Mouse (Mus musculus) spleen, adult 18-20 months (tissue): ENCODE results near the gene Zfp36l1.
A peak's percentile ranks its signal among the peaks of the same experiment; 100 is the strongest.

Source experiments
- DNase-seq, 2 experiments: peaks; one replicate each; pipeline ENCODE4 v3.0.0; 2022; ENCODE audit warnings: mixed read lengths in 2 of 2

The Zfp36l1 gene

DNA sequence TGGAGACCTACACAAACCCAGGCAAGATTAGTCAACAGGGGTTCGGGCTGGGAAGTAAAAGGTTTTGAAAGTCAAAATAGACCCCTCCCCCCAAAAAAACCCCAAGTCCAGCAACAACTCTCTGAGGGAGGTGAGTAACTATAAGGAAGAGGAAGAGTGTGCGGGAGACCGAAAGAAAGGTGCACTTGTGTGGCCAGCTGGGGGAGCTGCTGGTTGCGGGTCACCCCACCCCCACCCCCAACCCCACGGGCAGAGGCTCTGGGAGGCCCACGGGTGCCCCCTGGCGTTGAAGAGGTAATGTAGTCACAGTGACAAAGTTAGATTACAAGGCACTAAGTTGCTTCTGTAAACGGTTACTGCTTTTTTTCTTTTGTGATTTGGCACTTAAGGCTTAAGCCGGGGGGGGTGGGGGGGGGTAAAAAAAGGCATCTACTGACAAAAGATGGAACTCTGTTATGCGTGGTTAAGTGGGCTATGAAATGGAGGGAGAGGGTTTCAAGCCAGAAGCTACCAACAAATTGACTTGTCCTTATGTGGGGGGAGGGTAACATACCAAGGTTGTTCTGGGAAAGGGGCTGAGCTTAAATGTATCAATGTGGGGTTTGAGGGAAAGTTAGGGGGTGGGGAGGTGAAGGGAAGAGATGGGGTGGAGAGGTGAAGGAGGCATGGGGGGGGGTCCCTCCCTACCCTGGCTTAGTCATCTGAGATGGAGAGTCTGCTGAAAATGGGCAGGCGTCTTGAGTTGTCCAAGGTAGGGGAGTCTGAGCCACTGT lies 3.7 kb downstream of the Zfp36l1 start:
- DNase-seq = peak; percentile 66 to 85

DNA sequence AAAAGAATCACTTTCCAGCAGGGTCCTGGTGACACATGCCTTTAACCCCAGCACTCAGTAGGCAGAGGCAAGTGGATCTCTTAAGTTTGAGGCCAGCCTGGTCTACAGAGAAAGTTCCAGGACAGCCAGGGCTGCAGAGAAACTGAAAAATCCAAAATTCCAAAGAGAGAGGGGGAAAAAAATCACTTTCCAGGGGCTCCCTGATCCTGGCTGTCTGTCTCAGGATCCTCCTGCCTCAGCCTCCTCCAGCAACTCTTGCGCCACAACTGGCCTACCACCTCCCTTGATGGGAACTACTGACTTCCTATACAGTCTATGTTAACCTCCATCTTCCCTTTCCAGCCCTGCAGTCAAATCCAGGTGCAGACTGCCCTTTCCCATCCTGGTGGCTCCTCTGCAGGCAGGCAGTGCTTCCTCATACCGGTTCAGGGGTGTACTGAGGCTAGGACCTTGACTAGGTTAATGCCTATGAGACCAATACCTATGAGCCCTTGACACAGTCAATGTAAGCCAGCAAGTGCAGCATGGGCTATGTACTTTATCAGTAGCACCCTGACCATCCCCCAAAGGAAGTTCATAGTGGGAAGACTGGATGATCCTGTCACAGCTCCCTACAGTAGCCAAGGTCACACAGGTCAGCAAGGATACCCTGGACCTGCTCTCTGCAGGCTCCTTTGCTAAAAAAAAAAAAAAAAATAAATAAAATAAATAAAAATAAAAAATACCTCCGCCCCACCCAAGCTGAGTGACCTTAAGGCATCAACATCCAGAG lies 5.7 kb downstream of the Zfp36l1 start:
- DNase-seq = no peak

DNA sequence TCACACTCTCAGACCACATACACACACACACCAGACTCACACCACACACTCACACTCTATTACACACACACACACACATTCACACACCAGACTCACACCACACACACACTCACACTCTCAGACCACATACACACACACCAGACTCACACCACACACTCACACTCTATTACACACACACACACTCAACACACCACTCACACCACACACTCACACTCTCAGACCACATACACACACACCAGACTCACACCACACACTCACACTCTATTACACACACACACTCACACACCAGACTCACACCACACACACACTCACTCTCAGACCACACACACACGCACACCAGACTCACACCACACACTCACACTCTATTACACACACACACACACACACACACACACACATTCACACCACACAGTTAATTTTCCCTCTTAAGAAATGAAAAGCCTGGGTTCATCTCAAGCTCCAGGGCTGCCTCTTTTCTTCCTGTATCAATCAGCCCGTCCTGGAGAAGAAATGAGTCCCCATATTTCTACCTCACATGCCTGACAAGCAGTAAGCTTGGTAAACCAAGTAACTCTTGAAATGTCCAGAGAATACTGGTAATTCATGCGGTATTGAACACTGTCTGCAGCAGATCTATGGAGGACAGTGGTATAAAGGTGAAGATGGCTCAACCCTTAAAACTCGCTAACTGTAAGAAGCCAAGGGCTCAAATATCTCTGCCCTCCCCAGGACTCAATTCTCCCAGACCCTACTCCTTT lies 6.5 kb downstream of the Zfp36l1 start:
- no peak for DNase-seq

DNA sequence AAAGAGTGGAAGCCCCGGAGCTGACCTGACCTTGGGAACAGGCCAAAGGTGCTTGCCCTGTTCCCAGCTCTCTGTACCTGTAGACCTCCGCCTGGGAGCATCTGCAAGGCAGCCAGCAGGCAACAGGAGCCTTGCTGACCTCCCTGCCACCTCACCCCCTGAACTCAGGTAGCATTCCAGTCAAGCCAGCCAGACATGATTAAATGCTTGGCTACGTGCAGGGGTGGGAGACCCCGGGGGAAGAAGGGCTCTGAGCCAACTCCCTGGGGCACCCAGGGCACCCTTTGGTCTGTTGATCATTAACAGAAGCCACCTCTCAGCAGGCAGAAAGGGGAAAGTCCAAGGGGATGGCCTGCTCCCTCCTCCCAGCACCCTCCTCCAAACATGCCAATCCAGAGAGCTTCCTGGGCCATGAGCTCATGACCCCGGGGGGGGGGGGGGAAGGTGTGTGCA lies 9.3 kb downstream of the Zfp36l1 start:
- no peak for DNase-seq

DNA sequence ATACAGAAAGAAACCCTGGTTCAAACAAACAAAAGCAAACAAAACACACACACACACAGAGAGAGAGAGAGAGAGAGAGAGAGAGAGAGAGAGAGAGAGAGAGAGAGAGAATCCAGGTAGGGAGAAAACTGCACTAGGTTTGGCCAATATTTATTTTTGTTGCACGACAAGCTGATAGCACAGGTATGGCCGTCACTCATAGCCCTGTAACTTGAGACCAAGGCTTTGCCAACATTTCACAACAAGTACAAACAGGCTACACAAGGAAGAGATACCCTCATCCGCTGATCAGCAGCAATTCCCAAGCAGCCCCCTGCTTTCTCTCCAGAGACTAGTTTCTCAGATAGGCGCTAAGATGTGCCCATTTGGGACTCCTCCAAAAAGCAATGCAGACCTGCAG lies 9.7 kb downstream of the Zfp36l1 start:
- no peak for DNase-seq

DNA sequence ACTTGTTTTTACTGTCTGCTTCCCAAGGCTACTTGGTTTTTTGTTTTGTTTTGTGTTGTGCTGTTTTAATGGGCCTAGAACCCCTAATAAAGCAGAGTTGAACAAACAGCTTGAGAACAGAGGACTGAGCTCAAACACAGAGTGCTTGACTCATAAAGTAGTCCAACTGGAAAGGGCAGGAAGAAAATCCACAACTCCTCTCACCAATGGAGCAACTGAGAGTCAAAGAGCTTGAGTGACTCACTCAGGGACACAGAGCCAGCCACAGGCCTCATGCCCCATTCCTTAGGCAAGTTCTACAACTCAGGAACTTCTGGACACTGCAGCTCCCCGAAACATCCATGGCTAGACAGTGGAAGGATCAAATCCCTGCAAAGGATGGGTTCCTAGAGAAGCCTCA lies 14.0 kb downstream of the Zfp36l1 start:
- no peak for DNase-seq

DNA sequence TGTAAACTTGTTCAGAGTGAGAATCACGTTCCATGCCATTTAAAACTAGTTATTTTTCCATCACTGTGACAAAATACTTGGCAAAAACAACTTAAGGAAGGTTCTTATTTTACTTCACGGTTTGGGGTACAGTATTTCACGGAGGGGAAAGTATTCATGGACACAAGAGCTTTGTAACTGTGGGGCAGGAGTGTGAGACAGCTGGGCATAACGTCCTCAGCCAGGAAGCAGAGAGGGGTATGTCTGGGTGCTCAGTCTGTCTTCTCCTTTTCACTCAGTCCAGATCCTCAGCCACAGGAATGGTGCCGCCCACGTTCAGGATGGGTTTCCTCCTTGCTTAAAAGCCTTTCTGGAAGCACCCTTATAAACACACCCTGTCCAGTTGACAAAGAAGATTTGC lies 16.1 kb downstream of the Zfp36l1 start:
- DNase-seq = no peak

DNA sequence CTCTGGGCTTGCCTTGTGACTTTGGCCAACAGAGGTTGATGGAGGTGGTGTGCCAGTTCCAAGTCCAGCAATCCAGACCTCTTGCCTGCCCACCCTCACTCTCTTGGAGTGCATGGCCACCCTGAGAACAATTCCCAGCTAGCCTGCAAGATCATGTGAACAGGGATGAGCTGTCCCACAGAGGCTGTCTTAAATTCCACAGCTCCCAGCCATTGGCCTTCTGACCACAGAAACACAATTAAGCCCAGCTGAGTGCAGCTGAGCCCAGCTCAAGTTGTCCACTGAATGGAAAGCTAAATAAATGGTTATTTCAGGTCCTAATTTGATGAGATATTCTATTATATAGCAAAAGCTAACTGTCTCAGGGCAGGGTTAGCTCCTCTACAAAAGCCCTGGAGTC lies 20.0 kb downstream of the Zfp36l1 start:
- no peak for DNase-seq

DNA sequence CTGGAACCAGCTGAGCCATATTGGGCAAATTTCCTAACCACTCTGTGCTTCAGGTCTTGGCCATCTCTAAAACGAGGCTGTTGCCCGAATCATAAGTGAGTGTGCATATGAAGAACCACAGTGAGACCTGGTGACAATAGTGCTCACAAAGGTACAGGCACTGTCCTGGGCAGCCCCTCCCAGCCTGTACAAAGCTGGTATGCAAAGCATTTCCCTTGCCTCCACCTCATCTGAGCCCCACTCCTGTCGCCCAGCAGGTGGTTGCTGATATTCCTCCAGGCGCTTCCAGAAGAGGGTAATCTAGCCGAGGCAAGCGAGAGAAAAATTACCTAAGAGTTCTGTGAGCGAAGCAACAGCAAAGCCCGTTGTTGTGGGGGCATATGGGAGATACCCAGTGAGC lies 21.7 kb downstream of the Zfp36l1 start:
- no peak for DNase-seq

DNA sequence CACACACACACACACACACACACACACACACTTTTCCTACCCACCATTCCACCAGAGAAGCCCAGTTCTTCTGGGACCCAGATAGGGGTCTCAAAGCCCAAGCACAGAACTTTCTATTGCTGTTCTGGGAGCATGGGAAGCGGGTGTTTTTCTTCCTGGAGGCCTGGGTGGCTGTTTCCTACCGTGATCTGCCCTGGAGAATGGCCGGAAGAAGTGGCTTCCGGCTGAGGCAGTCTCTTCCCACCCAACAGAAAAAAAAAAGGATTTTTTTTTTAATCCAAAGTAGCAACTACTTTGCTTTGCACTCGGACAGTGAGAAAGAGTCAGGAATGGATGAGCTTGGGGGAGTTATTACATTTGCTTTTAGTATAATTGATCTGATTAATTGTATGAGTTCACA lies 22.3 kb downstream of the Zfp36l1 start:
- DNase-seq = no peak

DNA sequence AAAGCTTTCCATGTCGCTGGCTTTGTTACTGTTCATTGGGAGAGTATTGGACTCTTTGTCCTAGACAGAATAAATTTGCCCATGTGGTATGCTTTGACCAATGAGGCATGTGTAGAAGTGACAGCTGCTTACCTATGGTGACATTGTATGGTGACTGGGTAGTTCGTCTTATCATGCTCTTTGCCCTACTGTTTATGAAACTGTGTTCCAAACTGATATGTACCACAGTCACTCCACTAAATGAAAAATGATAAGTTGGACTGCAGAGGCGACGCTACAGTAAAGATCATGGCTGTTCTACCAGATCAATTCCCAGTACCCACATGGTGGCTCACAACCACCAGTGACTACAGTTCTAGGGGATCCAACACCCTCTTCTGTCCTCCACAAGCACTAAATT lies 24.7 kb downstream of the Zfp36l1 start:
- no peak for DNase-seq

DNA sequence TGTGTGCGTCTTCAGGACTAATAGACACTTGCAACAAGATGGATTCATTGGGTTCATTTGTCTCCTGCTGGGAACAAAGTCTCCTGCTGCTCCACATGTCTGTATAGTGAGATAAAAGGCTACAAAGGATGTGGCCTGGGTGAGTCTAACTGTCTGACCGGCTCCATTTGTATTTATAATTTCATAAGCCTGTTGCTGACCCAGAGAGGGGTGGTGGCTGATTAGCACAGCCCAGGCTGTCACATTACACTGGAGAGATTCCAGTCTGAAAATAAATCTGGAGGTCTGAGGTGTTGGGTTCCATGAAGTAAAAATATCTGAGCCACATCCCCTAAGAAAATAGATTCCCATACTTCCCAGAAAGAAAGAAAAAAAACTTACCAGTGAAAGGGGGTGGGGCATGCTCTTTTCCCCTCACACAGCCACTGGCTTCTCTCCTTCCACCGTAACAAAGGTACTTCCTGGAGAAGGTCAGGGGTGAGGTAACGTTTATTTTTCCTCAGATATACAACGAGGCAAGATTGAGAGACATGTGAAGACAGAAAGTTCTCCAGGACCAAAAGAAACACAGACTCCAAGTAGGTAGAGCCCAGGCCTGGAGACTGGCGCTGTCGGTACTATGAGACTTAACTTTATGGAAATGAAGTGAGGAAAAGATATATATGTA lies 28.2 kb downstream of the Zfp36l1 start:
- no peak for DNase-seq

DNA sequence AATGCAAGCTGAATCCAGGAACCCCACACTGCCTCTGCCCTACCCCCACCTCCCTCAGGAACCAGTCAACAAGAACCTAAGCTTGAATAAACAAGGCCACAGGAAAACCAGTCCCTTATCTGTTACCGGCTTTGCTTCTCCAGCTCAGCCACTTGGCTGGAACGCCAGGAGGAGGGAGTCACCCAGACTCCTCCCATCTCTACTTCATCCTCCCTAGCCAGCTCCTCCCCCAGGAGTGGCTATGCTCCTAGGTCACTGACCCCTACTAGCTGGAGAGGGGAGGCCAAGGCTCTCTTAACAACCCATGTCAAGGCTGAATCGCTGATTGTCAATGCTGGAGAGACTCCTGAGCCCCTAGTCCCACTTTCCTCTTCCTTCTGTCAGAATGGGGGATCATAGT lies 28.9 kb downstream of the Zfp36l1 start:
- no peak for DNase-seq

DNA sequence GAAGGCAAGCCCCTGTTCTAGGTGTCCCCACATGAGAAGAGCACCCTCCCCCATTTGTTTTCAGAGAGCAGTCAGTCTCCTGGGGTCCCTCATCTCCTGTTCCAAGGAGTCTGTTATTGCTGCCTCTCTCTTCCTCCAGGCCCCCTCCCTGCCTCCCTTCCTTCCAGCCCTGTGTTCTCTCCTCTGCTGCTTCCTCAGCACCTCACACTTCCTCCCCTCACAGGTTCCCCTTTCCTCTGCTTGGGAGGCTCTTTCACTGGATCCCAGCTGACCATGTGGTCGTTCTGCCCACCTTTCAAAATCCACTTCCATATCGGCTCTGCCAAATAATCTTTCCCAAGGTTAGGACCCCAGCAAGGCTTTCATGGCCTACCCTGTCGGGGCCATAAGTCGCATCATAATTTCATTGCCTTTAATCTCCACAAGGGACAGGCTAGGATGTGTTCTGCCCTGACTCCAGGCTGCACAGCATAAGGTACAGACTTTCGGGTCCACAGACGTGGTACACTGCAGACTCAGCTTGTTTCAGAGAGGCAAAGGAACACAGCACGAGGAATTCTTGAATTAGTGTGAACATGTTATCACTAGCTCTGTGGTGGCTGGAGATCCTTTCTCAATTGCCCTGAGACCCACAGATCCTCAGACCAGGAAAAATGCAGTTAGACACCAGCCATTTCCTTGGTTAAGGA lies 29.5 kb downstream of the Zfp36l1 start:
- no peak for DNase-seq

DNA sequence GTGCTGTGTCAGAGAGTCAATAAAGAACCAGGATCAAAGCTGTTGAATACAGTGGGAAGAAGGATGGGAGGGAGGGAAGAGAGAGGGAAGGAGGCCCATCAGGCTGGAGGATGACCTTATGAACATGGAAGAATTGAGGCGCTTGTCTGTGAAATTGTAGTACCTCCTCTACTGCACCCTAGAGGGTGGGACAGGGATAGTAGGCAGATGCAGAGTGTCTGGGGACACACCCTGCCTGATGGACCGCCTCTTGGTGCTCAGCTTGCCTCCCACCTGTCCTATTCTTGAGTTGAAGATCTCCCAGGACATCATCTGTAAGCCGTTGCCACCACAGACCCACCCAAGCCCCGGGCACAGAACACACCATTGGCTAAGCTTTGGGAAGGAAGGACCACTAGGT lies 30.1 kb downstream of the Zfp36l1 start:
- no peak for DNase-seq

DNA sequence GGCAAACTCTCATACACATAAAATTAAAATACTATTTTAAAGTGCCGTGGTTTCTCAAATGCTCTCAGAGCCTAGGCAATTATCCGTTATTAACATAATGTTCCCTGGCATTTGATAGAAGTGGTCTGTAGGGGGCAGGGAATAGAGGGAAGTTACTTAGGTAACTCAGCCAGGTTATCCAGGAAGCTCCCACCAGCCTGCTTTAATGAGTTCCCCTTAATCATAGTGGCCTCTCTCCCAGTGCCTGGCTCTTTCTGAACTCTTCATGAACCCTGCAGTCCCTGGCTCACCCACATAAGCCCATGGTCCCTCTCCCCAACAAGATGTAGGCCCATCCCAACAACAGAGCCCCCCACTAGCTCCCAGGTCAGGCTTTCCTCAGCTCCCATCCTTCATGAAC lies 31.4 kb downstream of the Zfp36l1 start:
- no peak for DNase-seq

DNA sequence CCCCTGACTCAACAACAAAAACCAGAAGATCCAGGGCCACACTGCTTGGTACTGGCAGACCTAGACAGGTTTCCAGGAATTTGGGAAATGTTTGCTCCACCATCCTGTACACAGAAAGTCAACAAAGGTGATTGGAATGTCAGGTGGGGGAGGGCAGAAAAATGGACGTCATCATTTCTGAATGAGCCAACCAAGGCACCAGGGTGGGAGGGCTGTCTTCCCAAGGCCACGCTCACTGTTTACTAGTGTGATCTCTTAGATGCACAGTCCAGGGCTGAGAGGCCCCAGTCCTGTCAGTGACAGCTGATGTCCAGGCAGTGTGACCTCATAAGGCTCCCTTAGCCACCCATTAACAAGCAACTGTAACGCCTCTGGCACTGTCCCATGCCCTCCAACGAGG lies 32.9 kb downstream of the Zfp36l1 start:
- no peak for DNase-seq

DNA sequence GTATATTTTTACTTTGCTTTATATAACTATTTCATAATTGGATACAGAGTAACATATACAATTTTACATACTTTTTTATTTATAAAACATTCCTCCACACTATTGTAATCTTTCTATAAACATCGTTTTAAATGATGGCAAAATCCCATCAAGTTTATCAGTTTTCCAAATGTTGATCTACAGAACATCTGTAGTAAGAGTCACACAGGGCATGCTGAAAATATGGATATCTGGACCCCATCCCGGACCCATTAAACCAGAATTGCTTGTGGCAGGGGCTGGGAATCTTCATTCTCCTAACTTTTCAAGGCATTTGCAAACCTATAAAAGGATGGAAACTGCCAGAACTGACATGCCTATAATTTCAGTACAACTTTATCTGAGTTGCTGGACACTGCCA lies 38.5 kb downstream of the Zfp36l1 start:
- no peak for DNase-seq

DNA sequence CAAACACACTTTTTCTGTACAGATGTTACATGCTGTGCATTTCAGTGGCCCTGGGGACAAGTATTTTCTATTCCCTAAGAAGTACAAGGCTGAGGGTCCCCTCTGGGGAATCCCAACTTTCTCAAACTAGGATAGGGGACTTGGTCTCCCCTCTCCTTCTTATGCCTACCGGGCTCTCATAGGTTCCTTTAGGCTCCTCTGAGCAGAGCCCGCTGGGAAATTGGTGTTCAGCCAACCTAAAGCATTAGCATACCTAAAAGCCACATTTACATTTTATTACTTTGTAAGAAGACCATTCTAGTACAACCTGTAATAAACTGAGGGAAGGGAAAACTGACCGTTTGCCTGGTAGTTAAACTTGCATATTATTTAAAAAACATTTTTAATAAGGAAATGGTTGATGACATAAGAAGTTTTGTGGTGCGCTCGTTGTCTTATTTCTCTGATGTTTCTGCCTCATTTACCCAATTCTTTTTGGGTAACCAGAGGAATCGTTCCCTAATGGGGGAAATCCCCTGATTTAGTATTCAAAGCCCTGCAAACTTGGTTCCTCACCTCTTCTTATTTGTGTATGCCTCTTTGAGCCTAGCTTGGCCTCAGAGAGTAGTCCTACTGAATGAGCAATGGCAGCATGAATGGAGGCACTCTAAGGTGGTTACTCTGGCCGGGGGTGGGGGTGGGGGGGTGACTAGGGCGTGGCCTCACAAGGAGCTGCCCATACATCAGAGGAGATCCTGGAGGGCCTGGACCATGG lies 42.1 kb downstream of the Zfp36l1 start:
- no peak for DNase-seq

DNA sequence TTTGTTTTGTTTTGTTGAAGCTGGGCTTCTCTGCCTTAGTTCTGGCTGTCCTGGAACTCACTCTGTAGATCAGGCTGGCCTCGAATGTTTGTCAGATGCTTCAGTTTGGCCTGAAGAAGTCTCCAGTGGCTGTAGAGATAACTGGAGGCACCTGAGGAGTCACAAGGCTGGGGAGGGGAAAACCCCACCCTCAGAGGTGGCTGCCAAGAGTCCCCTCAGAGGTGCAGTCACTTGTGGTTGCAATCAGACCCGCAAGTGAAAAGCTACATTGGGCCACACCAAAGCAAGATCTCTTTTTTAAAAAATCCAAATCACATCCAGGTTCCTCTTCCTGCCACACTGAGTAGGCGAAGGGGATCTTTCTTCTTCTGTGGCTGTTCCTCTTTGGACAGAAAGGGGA lies 43.8 kb downstream of the Zfp36l1 start:
- DNase-seq = peak in 1 of 2 experiments; percentile 37

DNA sequence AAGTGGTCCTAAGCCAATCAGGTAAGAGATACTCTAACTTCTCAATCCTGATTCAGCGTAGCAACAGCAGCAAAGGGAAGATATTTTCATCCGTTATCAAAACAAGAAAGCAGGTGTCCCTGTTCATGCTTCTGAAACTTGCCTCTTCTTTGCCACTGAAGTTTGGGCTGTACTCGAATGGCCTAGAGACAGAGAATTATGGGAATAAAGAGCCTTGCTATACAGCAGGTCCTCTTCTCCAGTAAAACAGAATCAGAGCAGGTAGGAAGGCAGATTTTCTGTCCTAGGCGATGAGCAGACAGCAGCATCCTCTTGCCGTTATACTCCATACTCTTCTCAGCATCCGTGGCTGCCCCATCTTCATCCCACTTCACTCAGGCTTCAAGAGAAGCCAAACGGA lies 44.8 kb downstream of the Zfp36l1 start:
- no peak for DNase-seq

DNA sequence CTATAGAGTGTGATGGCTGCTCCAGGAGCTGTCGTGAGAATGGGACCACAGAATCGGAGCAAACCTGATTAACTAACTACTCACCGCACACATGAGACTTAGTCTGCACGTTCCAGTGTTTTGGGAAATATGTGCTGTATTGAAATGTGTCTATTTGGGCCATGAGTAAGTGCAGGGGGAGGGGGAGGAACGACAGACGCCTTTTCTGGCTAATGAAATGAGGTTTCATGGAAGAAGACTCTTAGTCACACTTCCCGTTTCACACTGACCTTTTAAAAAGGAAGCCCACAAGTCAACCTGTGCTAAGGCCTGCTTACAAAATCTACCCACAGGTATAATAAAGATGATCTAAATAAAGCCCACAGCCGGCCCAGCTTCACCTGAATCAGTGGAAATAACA lies 47.8 kb downstream of the Zfp36l1 start:
- no peak for DNase-seq
